Mouse (Mus musculus) heart, adult 18-20 months (tissue): Measurements from ENCODE around the gene Hip1r. TPM values are rescaled to one million over a fixed set of nuclear protein-coding genes. Genes with fewer than 3 reads are reported as not detected.
"Not testable (repeated sequence)": the region's sequence is repeated elsewhere in the genome, so short reads cannot be mapped to it uniquely, and the experiment has no call there.

ENCODE experiments used
- DNase-seq, 2 experiments: peaks; one replicate each; pipeline ENCODE4 v3.0.0; 2021 to 2022; ENCODE audit warnings: mixed read lengths in 1 of 2
- microRNA-seq, 2 experiments: library from miRNA; unstranded; fragments of <30 nt; microRNA quantifications; one replicate each; pipeline ENCODE4 v1.2.0; 2022
- total RNA-seq, 2 experiments: library from RNA; stranded (reverse); gene quantifications; 2 replicates each; pipeline ENCODE4 v1.2.3; 2021

Hip1r gene
- total RNA-seq, 2 experiments from 2014 or later = 11.1 to 11.3 TPM

- no peak for DNase-seq
Measured at GRCm38 (mm10) chr5:124036341-124036740, 62.9 kb downstream of the Hip1r start.

GRCm38 (mm10) chr5:124036836-124037235 lies 63.4 kb downstream of the Hip1r start:
- DNase-seq = peak in 1 of 2 experiments; percentile 20

- no peak for DNase-seq
Measured at GRCm38 (mm10) chr5:124039602-124040001, 66.2 kb downstream of the Hip1r start.

- DNase-seq = no peak
Measured at GRCm38 (mm10) chr5:124041097-124041496, 67.7 kb downstream of the Hip1r start.

GRCm38 (mm10) chr5:124043212-124043978 lies 70.0 kb downstream of the Hip1r start:
- peak; percentile 72 to 85 for DNase-seq

- no peak for DNase-seq
Measured at GRCm38 (mm10) chr5:124043999-124044398, 70.6 kb downstream of the Hip1r start.

GRCm38 (mm10) chr5:124045453-124046010 lies 72.1 kb downstream of the Hip1r start:
- DNase-seq = no peak

- DNase-seq = peak; percentile 27 to 34
Measured at GRCm38 (mm10) chr5:124046741-124047401, 73.4 kb downstream of the Hip1r start.

- no peak for DNase-seq
Measured at GRCm38 (mm10) chr5:124049249-124050045, 76.0 kb downstream of the Hip1r start.

- DNase-seq = peak; percentile 45 to 64
Measured at GRCm38 (mm10) chr5:124050095-124051050, 76.9 kb downstream of the Hip1r start.

GRCm38 (mm10) chr5:124051899-124052491 lies 78.6 kb downstream of the Hip1r start:
- DNase-seq = peak in 1 of 2 experiments; percentile 46

GRCm38 (mm10) chr5:124052641-124053040 lies 79.2 kb downstream of the Hip1r start:
- DNase-seq = not testable (repeated sequence)

Small RNA genes lying within 50 kb of the gene (microRNA-seq; reads per million reads assigned to microRNA genes)
- gene Mir7032 = 0.76 to 1.6 reads per million in 2 experiments

Other genes with a start within 250 kb of the Hip1r start
- gene Rsrc2, start 224.2 kb upstream of the Hip1r start, total RNA-seq = 10 to 100 TPM; 35.7 to 39.7 TPM
- gene Kntc1, start 223.9 kb upstream of the Hip1r start, total RNA-seq = under 1 TPM; 0.31 to 0.97 TPM
- gene Hcar2, start 108.1 kb upstream of the Hip1r start, total RNA-seq = under 1 TPM in 1 of 2 experiments, not detected in 1; 0.39 TPM
- gene Hcar1, start 93.6 kb upstream of the Hip1r start, total RNA-seq = under 1 TPM; 0.47 to 0.90 TPM
- 10 to 100 TPM; 54.0 to 58.7 TPM for gene Denr, start 66.5 kb upstream of the Hip1r start, total RNA-seq
- 1 to 10 TPM in 1 of 2 experiments, not detected in 1; 1.1 TPM for gene Gm43518, start 46.2 kb upstream of the Hip1r start, total RNA-seq
- 1 to 10 TPM; 3.8 to 4.1 TPM for gene Ccdc62, start 42.9 kb upstream of the Hip1r start, total RNA-seq
- 10 to 100 TPM; 15.1 to 15.2 TPM for gene Vps37b, start 58.6 kb downstream of the Hip1r start, total RNA-seq
- gene Abcb9, start 122.2 kb downstream of the Hip1r start, total RNA-seq = 10 to 100 TPM in 1 of 2 experiments, 1 to 10 TPM in 1; 8.9 to 10.7 TPM
- gene Ogfod2, start 138.7 kb downstream of the Hip1r start, total RNA-seq = 10 to 100 TPM; 15.1 to 17.5 TPM
- 10 to 100 TPM; 36.3 to 37.8 TPM for gene Arl6ip4, start 142.5 kb downstream of the Hip1r start, total RNA-seq